Mouse (Mus musculus): ENCODE results near the gene Ctnna2. TPM values are rescaled to one million over a fixed set of nuclear protein-coding genes. Genes with fewer than 3 reads are reported as not detected.

Gene Ctnna2
- total and polyA plus RNA-seq, 2 experiments from 2014 or later, result 0.22 TPM; not detected in 1

DNA sequence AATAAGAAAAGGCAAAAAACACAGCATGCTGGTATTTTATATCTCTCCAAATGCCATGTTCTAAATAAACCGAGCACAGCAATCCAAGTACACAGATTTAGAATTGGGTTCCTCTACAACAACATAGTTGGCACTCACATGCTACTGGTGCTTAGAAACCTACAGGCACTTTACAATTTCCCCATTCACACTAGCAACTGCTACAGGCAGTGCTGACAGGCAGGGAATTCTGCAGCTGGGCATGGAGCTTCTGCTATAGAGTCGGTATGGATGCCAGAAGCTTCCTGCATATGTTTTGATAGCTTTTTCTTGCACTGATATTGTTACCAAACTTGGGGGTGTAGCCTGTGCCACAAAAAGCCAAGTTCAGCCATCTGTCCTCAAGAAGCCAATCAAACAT, 131.8 kb downstream of the Ctnna2 start:
- TF ChIP-seq CTCF (IDR thresholded peaks at IDR 0.05; ENCODE audit: low read depth), result no peak
- TF ChIP-seq EP300 (IDR thresholded peaks at IDR 0.05; ENCODE audit: low read depth), result no peak
- 44% methylated on average over 2 of the region's 2 CpGs for WGBS
- Histone ChIP-seq H3K4me1 (ENCODE audit: control insufficient read depth, insufficient read depth) (no peaks in the 10 kb centered on the region), H3K36me3 (replicated peaks; ENCODE audit: control insufficient read depth, insufficient read depth, low read length) (no peaks in the 10 kb centered on the region), H3K4me3 (ENCODE audit: low read depth, low read length) (no peak overlapping the region), H3K27ac (ENCODE audit: low read depth) (no peak overlapping the region), H3K9ac (replicated peaks; ENCODE audit: low read depth, low read length) (no peak overlapping the region), H3K4me2 (ENCODE audit: low read depth, low read length) (no peak overlapping the region), H3K9me3 (replicated peaks; ENCODE audit: control insufficient read depth, low read length) (no peaks in the 10 kb centered on the region), H3K27me3 (ENCODE audit: control insufficient read depth, insufficient read depth, low read length) (no peaks in the 10 kb centered on the region)
- DNase-seq (ENCODE audit: low spot score) (no peak), ATAC-seq (ENCODE audit: insufficient read depth, low read depth) (no peak)

DNA sequence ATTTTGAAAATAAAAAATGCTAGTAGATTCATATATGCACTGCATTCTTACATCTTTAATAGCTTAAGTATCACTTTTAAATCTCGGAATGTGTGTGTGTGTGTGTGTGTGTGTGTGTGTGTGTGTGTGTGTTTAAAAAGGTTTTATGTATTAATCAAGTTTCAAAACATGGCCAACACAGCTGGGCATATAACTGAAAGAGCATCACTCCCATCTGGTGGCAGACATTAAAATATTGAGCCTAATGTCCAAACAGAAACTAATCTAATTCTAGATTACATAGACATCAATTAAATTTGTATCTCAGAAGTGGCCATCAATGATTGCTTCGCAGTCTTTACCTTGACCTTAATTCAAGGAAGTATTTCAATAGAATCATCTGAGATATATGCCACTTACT, 140.4 kb downstream of the Ctnna2 start:
- 57% methylated on average over 2 of the region's 2 CpGs for WGBS
- H3K27me3 ChIP-seq (ENCODE audit: control insufficient read depth, insufficient read depth, low read length), result no peaks in the 10 kb centered on the region
- H3K36me3 ChIP-seq (replicated peaks; ENCODE audit: control insufficient read depth, insufficient read depth, low read length), result no peaks in the 10 kb centered on the region
- DNase-seq (ENCODE audit: low spot score) (no peak), ATAC-seq (ENCODE audit: insufficient read depth, low read depth) (no peak)
- H3K4me3 ChIP-seq (ENCODE audit: low read depth, low read length), result no peak overlapping the region
- H3K9ac ChIP-seq (replicated peaks; ENCODE audit: low read depth, low read length), result no peak overlapping the region
- H3K4me1 ChIP-seq (ENCODE audit: control insufficient read depth, insufficient read depth), result no peaks in the 10 kb centered on the region
- no peak overlapping the region for H3K27ac ChIP-seq (ENCODE audit: low read depth)
- no peaks in the 10 kb centered on the region for H3K9me3 ChIP-seq (replicated peaks; ENCODE audit: control insufficient read depth, low read length)
- no peak overlapping the region for H3K4me2 ChIP-seq (ENCODE audit: low read depth, low read length)
- TF ChIP-seq EP300 (IDR thresholded peaks at IDR 0.05; ENCODE audit: low read depth) (no peak), CTCF (IDR thresholded peaks at IDR 0.05; ENCODE audit: low read depth) (no peak)

DNA sequence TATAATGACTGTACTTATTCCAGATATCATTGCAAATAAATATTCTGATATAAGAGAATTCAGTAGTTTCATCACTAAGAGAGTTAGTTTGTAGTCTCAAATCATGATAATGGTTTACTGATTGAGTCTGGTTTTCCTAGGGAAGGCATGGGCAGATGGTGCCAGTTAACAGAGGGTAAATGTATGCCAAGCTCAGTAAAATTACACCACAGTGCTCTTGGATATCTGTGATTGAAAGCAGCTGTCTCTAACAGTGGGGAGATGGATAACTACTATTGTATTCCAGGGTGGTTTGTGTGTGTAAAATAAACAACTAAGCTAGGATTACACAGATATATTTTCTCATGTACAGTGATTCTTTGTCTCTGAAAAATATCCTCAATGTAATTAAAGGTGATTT, 140.8 kb downstream of the Ctnna2 start:
- DNase-seq (ENCODE audit: low spot score) (no peak), ATAC-seq (ENCODE audit: insufficient read depth, low read depth) (no peak)
- Histone ChIP-seq H3K4me3 (ENCODE audit: low read depth, low read length) (no peak overlapping the region), H3K9ac (replicated peaks; ENCODE audit: low read depth, low read length) (no peak overlapping the region), H3K4me2 (ENCODE audit: low read depth, low read length) (no peak overlapping the region), H3K27me3 (ENCODE audit: control insufficient read depth, insufficient read depth, low read length) (no peaks in the 10 kb centered on the region), H3K4me1 (ENCODE audit: control insufficient read depth, insufficient read depth) (no peaks in the 10 kb centered on the region), H3K9me3 (replicated peaks; ENCODE audit: control insufficient read depth, low read length) (no peaks in the 10 kb centered on the region), H3K36me3 (replicated peaks; ENCODE audit: control insufficient read depth, insufficient read depth, low read length) (no peaks in the 10 kb centered on the region), H3K27ac (ENCODE audit: low read depth) (no peak overlapping the region)
- no peak for TF ChIP-seq EP300 (IDR thresholded peaks at IDR 0.05; ENCODE audit: low read depth)

- DNase-seq (ENCODE audit: low spot score) (no peak), ATAC-seq (ENCODE audit: insufficient read depth, low read depth) (no peak)
- 66% methylated on average over 3 of the region's 3 CpGs for WGBS
- no peak overlapping the region for H3K4me3 ChIP-seq (ENCODE audit: low read depth, low read length)
- no peaks in the 10 kb centered on the region for H3K9me3 ChIP-seq (replicated peaks; ENCODE audit: control insufficient read depth, low read length)
- H3K4me1 ChIP-seq (ENCODE audit: control insufficient read depth, insufficient read depth), result no peaks in the 10 kb centered on the region
- H3K27me3 ChIP-seq (ENCODE audit: control insufficient read depth, insufficient read depth, low read length), result no peaks in the 10 kb centered on the region
- TF ChIP-seq EP300 (IDR thresholded peaks at IDR 0.05; ENCODE audit: low read depth), result no peak
- no peak for TF ChIP-seq CTCF (IDR thresholded peaks at IDR 0.05; ENCODE audit: low read depth)
- H3K9ac ChIP-seq (replicated peaks; ENCODE audit: low read depth, low read length), result no peak overlapping the region
- no peak overlapping the region for H3K4me2 ChIP-seq (ENCODE audit: low read depth, low read length)
- H3K36me3 ChIP-seq (replicated peaks; ENCODE audit: control insufficient read depth, insufficient read depth, low read length), result no peaks in the 10 kb centered on the region
- H3K27ac ChIP-seq (ENCODE audit: low read depth), result no peak overlapping the region
Observed at GRCm38 (mm10) chr6:77837543-77837942, 142.0 kb downstream of the Ctnna2 start.

DNA sequence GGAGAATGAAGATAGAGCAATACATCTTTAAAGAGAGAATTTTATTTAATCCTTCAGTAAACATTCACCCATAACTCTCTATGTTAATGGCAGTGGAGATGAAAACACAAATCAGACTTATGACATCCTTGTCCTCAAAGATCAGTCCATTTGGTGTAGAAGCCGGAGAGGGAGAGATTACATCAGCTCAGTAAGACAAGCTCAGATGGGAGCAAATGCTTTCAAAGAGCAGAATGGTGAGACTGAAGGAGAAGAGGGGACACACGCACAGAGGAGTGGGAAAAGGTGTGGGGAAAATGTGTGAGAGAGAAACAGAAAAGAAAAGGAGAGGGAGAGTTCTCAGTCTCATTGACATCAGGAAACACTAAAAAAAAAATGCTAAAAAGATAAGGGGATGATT, 144.8 kb downstream of the Ctnna2 start:
- TF ChIP-seq EP300 (IDR thresholded peaks at IDR 0.05; ENCODE audit: low read depth), result no peak
- no peak for TF ChIP-seq CTCF (IDR thresholded peaks at IDR 0.05; ENCODE audit: low read depth)
- Histone ChIP-seq H3K9ac (replicated peaks; ENCODE audit: low read depth, low read length) (no peak overlapping the region), H3K27ac (ENCODE audit: low read depth) (no peak overlapping the region), H3K36me3 (replicated peaks; ENCODE audit: control insufficient read depth, insufficient read depth, low read length) (no peaks in the 10 kb centered on the region), H3K27me3 (ENCODE audit: control insufficient read depth, insufficient read depth, low read length) (no peaks in the 10 kb centered on the region), H3K9me3 (replicated peaks; ENCODE audit: control insufficient read depth, low read length) (no peaks in the 10 kb centered on the region), H3K4me1 (ENCODE audit: control insufficient read depth, insufficient read depth) (no peaks in the 10 kb centered on the region), H3K4me2 (ENCODE audit: low read depth, low read length) (no peak overlapping the region), H3K4me3 (ENCODE audit: low read depth, low read length) (no peak overlapping the region)
- ATAC-seq (ENCODE audit: insufficient read depth, low read depth) (no peak), DNase-seq (ENCODE audit: low spot score) (no peak)
- WGBS, result 54% methylated on average over 2 of the region's 2 CpGs

- no peaks in the 10 kb centered on the region for H3K4me1 ChIP-seq (ENCODE audit: control insufficient read depth, insufficient read depth)
- DNase-seq (ENCODE audit: low spot score) (no peak), ATAC-seq (ENCODE audit: insufficient read depth, low read depth) (no peak)
- no peak overlapping the region for H3K4me2 ChIP-seq (ENCODE audit: low read depth, low read length)
- no peak overlapping the region for H3K4me3 ChIP-seq (ENCODE audit: low read depth, low read length)
- no peaks in the 10 kb centered on the region for H3K36me3 ChIP-seq (replicated peaks; ENCODE audit: control insufficient read depth, insufficient read depth, low read length)
- H3K27ac ChIP-seq (ENCODE audit: low read depth), result no peak overlapping the region
- no peak for TF ChIP-seq EP300 (IDR thresholded peaks at IDR 0.05; ENCODE audit: low read depth)
- TF ChIP-seq CTCF (IDR thresholded peaks at IDR 0.05; ENCODE audit: low read depth), result no peak
- no peaks in the 10 kb centered on the region for H3K9me3 ChIP-seq (replicated peaks; ENCODE audit: control insufficient read depth, low read length)
- no peaks in the 10 kb centered on the region for H3K27me3 ChIP-seq (ENCODE audit: control insufficient read depth, insufficient read depth, low read length)
- WGBS, result 77% methylated on average over 1 of the region's 1 CpGs
- H3K9ac ChIP-seq (replicated peaks; ENCODE audit: low read depth, low read length), result no peak overlapping the region
Observed at GRCm38 (mm10) chr6:77827526-77827925, 152.0 kb downstream of the Ctnna2 start.
